Mouse (Mus musculus): ENCODE results near the gene Catip. TPM values are rescaled to one million over a fixed set of nuclear protein-coding genes. Genes with fewer than 3 reads are reported as not detected.

Catip gene
- total RNA-seq, 1 experiment from 2014 or later: not detected

GRCm38 (mm10) chr1:74380484-74380883 lies 18.6 kb downstream of the Catip start:
- no peak for ATAC-seq (replicated peaks; ENCODE audit: low read depth, poor library complexity, severe bottlenecking)

GRCm38 (mm10) chr1:74381588-74382021 lies 19.7 kb downstream of the Catip start:
- peak; percentile 27 for ATAC-seq (replicated peaks; ENCODE audit: low read depth, poor library complexity, severe bottlenecking)

GRCm38 (mm10) chr1:74383385-74383784 lies 21.5 kb downstream of the Catip start:
- ATAC-seq (replicated peaks; ENCODE audit: low read depth, poor library complexity, severe bottlenecking): no peak

GRCm38 (mm10) chr1:74384525-74384924 lies 22.6 kb downstream of the Catip start:
- ATAC-seq (replicated peaks; ENCODE audit: low read depth, poor library complexity, severe bottlenecking): no peak

GRCm38 (mm10) chr1:74385064-74385463 lies 23.2 kb downstream of the Catip start:
- no peak for ATAC-seq (replicated peaks; ENCODE audit: low read depth, poor library complexity, severe bottlenecking)

- no peak for ATAC-seq (replicated peaks; ENCODE audit: low read depth, poor library complexity, severe bottlenecking)
These were observed 23.6 kb downstream of the Catip start for GRCm38 (mm10) chr1:74385531-74385930.

GRCm38 (mm10) chr1:74386363-74386713 lies 24.4 kb downstream of the Catip start:
- ATAC-seq (replicated peaks; ENCODE audit: low read depth, poor library complexity, severe bottlenecking): no peak

- ATAC-seq (replicated peaks; ENCODE audit: low read depth, poor library complexity, severe bottlenecking): peak; percentile 64
These were observed 24.9 kb downstream of the Catip start for GRCm38 (mm10) chr1:74386714-74387385.

GRCm38 (mm10) chr1:74387386-74387988 lies 25.6 kb downstream of the Catip start:
- no peak for ATAC-seq (replicated peaks; ENCODE audit: low read depth, poor library complexity, severe bottlenecking)

GRCm38 (mm10) chr1:74388398-74388920 lies 26.6 kb downstream of the Catip start:
- no peak for ATAC-seq (replicated peaks; ENCODE audit: low read depth, poor library complexity, severe bottlenecking)

GRCm38 (mm10) chr1:74389831-74390286 lies 28.0 kb downstream of the Catip start:
- ATAC-seq (replicated peaks; ENCODE audit: low read depth, poor library complexity, severe bottlenecking): peak; percentile 40

- ATAC-seq (replicated peaks; ENCODE audit: low read depth, poor library complexity, severe bottlenecking): no peak
These were observed 28.5 kb downstream of the Catip start for GRCm38 (mm10) chr1:74390287-74390906.

GRCm38 (mm10) chr1:74390924-74391748 lies 29.2 kb downstream of the Catip start, which contains the start of gene Ctdsp1:
Gene Ctdsp1 (plus strand): TSS chr1:74391509.
- peak; percentile 49 for ATAC-seq (replicated peaks; ENCODE audit: low read depth, poor library complexity, severe bottlenecking)

- peak; percentile 30 for ATAC-seq (replicated peaks; ENCODE audit: low read depth, poor library complexity, severe bottlenecking)
These were observed 30.0 kb downstream of the Catip start for GRCm38 (mm10) chr1:74391844-74392441.

- no peak for ATAC-seq (replicated peaks; ENCODE audit: low read depth, poor library complexity, severe bottlenecking)
These were observed 30.6 kb downstream of the Catip start for GRCm38 (mm10) chr1:74392446-74392994.

GRCm38 (mm10) chr1:74393010-74393409 lies 31.1 kb downstream of the Catip start:
- no peak for ATAC-seq (replicated peaks; ENCODE audit: low read depth, poor library complexity, severe bottlenecking)

GRCm38 (mm10) chr1:74393697-74394096 lies 31.8 kb downstream of the Catip start:
- ATAC-seq (replicated peaks; ENCODE audit: low read depth, poor library complexity, severe bottlenecking): no peak

- ATAC-seq (replicated peaks; ENCODE audit: low read depth, poor library complexity, severe bottlenecking): no peak
These were observed 32.4 kb downstream of the Catip start for GRCm38 (mm10) chr1:74394311-74394710.

GRCm38 (mm10) chr1:74394858-74395257 lies 33.0 kb downstream of the Catip start:
- no peak for ATAC-seq (replicated peaks; ENCODE audit: low read depth, poor library complexity, severe bottlenecking)

All from common myeloid progenitor, adult 5-6 weeks (primary cell).